Mouse (Mus musculus) layer of hippocampus, adult 11-12 months (tissue): Measurements from ENCODE around the gene Dnmt1.

Experiments used
- DNase-seq: peaks from one replicate; pipeline ENCODE4 v3.0.0; 2022; ENCODE audit warnings: low spot score

Gene Dnmt1

GRCm38 (mm10) chr9:20879097-20879792 is 80.4 kb downstream of the Dnmt1 start, which contains the start of gene Angptl6:
TSS of gene Angptl6 (minus strand) at chr9:20879727.
- no peak for DNase-seq

- DNase-seq, result no peak
Observed at GRCm38 (mm10) chr9:20878710-20879065, 81.0 kb downstream of the Dnmt1 start.

GRCm38 (mm10) chr9:20878041-20878709 is 81.5 kb downstream of the Dnmt1 start:
- peak; percentile 100 for DNase-seq

- DNase-seq, result no peak
Observed at GRCm38 (mm10) chr9:20877118-20878040, 82.3 kb downstream of the Dnmt1 start.

GRCm38 (mm10) chr9:20876318-20877117 is 83.2 kb downstream of the Dnmt1 start:
- no peak for DNase-seq

- no peak for DNase-seq
Observed at GRCm38 (mm10) chr9:20875021-20875790, 84.5 kb downstream of the Dnmt1 start.

- no peak for DNase-seq
Observed at GRCm38 (mm10) chr9:20873521-20873920, 86.2 kb downstream of the Dnmt1 start.

- no peak for DNase-seq
Observed at GRCm38 (mm10) chr9:20872991-20873390, 86.7 kb downstream of the Dnmt1 start.

- DNase-seq, result no peak
Observed at GRCm38 (mm10) chr9:20870211-20871173, 89.2 kb downstream of the Dnmt1 start.

GRCm38 (mm10) chr9:20869246-20869645 is 90.4 kb downstream of the Dnmt1 start:
- DNase-seq, result no peak

GRCm38 (mm10) chr9:20868448-20869001 is 91.2 kb downstream of the Dnmt1 start, which contains the start of gene A230050P20Rik:
TSS of gene A230050P20Rik (plus strand) at chr9:20868642.
- DNase-seq, result peak; percentile 75

GRCm38 (mm10) chr9:20866879-20867278 is 92.8 kb downstream of the Dnmt1 start:
- no peak for DNase-seq

- DNase-seq, result no peak
Observed at GRCm38 (mm10) chr9:20862225-20862624, 97.5 kb downstream of the Dnmt1 start.

- DNase-seq, result no peak
Observed at GRCm38 (mm10) chr9:20861821-20862220, 97.9 kb downstream of the Dnmt1 start.

- no peak for DNase-seq
Observed at GRCm38 (mm10) chr9:20859926-20860325, 99.8 kb downstream of the Dnmt1 start.
